7 mouse cellular contexts compared by ENCODE assay signal in the genomic region with DNA sequence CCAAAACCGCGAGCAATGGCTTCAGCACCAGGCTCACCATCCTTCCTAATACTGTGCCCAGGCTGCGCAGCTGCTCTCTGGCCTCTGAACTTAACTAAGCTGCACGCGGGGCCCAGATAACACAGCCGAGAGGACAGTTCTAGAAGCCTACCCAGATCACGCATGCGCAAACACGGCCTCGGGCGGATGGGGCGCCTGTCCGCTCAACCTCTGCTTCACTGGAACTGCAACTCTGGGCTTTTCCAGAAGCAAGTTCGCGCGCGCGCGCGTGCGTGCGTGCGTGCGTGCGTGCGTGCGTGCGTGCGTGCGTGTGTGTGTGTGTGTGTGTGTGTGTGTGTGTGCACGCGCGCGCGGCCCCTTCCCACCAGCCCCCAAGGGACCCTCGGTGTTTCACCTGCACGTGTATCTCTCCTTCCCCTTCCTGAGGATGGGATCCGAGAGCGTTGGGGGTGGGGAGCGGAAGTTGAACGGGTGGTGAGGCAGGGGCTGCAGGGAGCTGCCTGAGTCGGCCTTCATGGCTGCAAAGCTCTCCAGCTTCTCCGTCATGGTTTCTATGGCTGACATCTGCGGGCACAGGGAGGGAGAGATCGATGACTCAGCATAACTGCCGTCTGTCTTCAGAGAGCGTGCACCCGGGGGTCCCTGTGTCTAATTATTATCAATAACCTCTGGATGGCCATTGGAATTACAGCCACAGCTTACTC. TPM values are rescaled to one million over a fixed set of nuclear protein-coding genes. Genes with fewer than 3 reads are reported as not detected.
DNase-seq lines count a peak whose midpoint lies in the region; ATAC-seq and TF ChIP-seq lines count a peak whose summit lies in the region.

No protein-coding gene starts in this region.

- TF ChIP-seq CTCF in ES-Bruce4 (IDR thresholded peaks at IDR 0.05; ENCODE audit: low read depth, low read length): no peak
- TF ChIP-seq CTCF in liver, embryonic 14.5 days (IDR thresholded peaks at IDR 0.05; ENCODE audit: low read depth): no peak

- peak; percentile 29 for DNase-seq in adrenal gland, adult 8-10 months
- no peak for DNase-seq in embryonic facial prominence, embryonic 11.5 days (ENCODE audit: low spot score)
- peak; percentile 23 for DNase-seq in heart, postnatal 25 days (ENCODE audit: low spot score)
- DNase-seq in liver, embryonic 14.5 days (ENCODE audit: low read depth in 3 of 3, low spot score in 3 of 3): peak; percentile 15 to 49 (median 44)
- no peak for DNase-seq in right cerebral cortex, adult 2 months (ENCODE audit: low spot score in 2 of 2)

- no peak overlapping the region for H3K27ac ChIP-seq in ES-Bruce4 (ENCODE audit: insufficient read depth, low read length)
- H3K27ac ChIP-seq in embryonic facial prominence, embryonic 11.5 days (replicated peaks; ENCODE audit: low read depth, low read length): no peak overlapping the region
- H3K27ac ChIP-seq in liver, embryonic 14.5 days: no peak overlapping the region
- H3K27ac ChIP-seq in neural tube, embryonic 15.5 days (replicated peaks): 0 out of 2 replicates have a peak overlapping the region, but pooled peaks have one; percentile 9

- no peaks in the 10 kb centered on the region for H3K36me3 ChIP-seq in ES-Bruce4 (ENCODE audit: control insufficient read depth, insufficient read depth, low read length, poor library complexity, severe bottlenecking)
- H3K36me3 ChIP-seq in embryonic facial prominence, embryonic 11.5 days (replicated peaks; ENCODE audit: control insufficient read depth, insufficient read depth, low read depth, low read length): no peaks in the 10 kb centered on the region
- no peaks in the 10 kb centered on the region for H3K36me3 ChIP-seq in liver, embryonic 14.5 days (replicated peaks; ENCODE audit: control insufficient read depth, insufficient read depth, low read depth)
- H3K36me3 ChIP-seq in neural tube, embryonic 15.5 days: no peaks in the 10 kb centered on the region

- peak overlapping the region; percentile 19; the same call in 1 of the 2 replicates for H3K4me3 ChIP-seq in ES-Bruce4 (ENCODE audit: low read depth, low read length)
- no peak overlapping the region for H3K4me3 ChIP-seq in embryonic facial prominence, embryonic 11.5 days (ENCODE audit: low read depth, low read length)
- peak overlapping the region; percentile 23 to 40; a peak in 2 of 4 replicates for H3K4me3 ChIP-seq in liver, embryonic 14.5 days (ENCODE audit: insufficient read depth in 1 of 2, low read depth in 2 of 2, low read length in 2 of 2)
- H3K4me3 ChIP-seq in neural tube, embryonic 15.5 days (replicated peaks): peak overlapping the region; percentile 20

- no peak for ATAC-seq in embryonic facial prominence, embryonic 11.5 days (replicated peaks; ENCODE audit: insufficient number of reproducible peaks, low FRiP score, low TSS enrichment, low read depth)
- peak; percentile 70 for ATAC-seq in liver, embryonic 14.5 days (ENCODE audit: insufficient read depth)
- ATAC-seq in neural tube, embryonic 15.5 days (ENCODE audit: low FRiP score): peak; percentile 29; the same call in 1 of the 2 replicates

- H3K27me3 ChIP-seq in ES-Bruce4 (ENCODE audit: control insufficient read depth, insufficient read depth, low read length, poor library complexity, severe bottlenecking): no peaks in the 10 kb centered on the region
- H3K27me3 ChIP-seq in embryonic facial prominence, embryonic 11.5 days (ENCODE audit: control insufficient read depth, insufficient read depth, low read length): no peaks in the 10 kb centered on the region
- H3K27me3 ChIP-seq in liver, embryonic 14.5 days (ENCODE audit: control insufficient read depth, insufficient read depth, low read length): no peaks in the 10 kb centered on the region
- H3K27me3 ChIP-seq in neural tube, embryonic 15.5 days (replicated peaks): peaks cover 44% of the 10 kb centered on the region

- intact Hi-C loops in heart, postnatal 25 days (cut with DNase I): loop anchor here (5.0 kb wide), 2 partner anchors 32 to 302 kb away; a partner anchor contains a TSS

- TF ChIP-seq POLR2A in ES-Bruce4 (IDR thresholded peaks at IDR 0.05; ENCODE audit: insufficient read depth, low read length): no peak

- H3K9ac ChIP-seq in ES-Bruce4 (ENCODE audit: low read depth, poor library complexity, severe bottlenecking): no peak overlapping the region; the same call in 1 of the 2 replicates
- 0 out of 2 replicates have a peak overlapping the region, but pooled peaks have one; percentile 6 for H3K9ac ChIP-seq in embryonic facial prominence, embryonic 11.5 days (replicated peaks; ENCODE audit: low read length)
- H3K9ac ChIP-seq in liver, embryonic 14.5 days (replicated peaks): no peak overlapping the region
- no peak overlapping the region for H3K9ac ChIP-seq in neural tube, embryonic 15.5 days (replicated peaks)

- no peak for TF ChIP-seq EP300 in ES-Bruce4 (IDR thresholded peaks at IDR 0.05; ENCODE audit: insufficient read depth, low read depth, low read length)
- no peak for TF ChIP-seq EP300 in liver, embryonic 14.5 days (IDR thresholded peaks at IDR 0.05; ENCODE audit: low read depth)

- H3K9me3 ChIP-seq in ES-Bruce4 (replicated peaks; ENCODE audit: control insufficient read depth, insufficient read depth, low read length, poor library complexity, severe bottlenecking): no peaks in the 10 kb centered on the region
- H3K9me3 ChIP-seq in embryonic facial prominence, embryonic 11.5 days (replicated peaks; ENCODE audit: control insufficient read depth, low read length): no peaks in the 10 kb centered on the region
- H3K9me3 ChIP-seq in liver, embryonic 14.5 days (ENCODE audit: control insufficient read depth, low read length): no peaks in the 10 kb centered on the region
- no peaks in the 10 kb centered on the region for H3K9me3 ChIP-seq in neural tube, embryonic 15.5 days (replicated peaks)

- no peak overlapping the region for H3K4me2 ChIP-seq in embryonic facial prominence, embryonic 11.5 days (ENCODE audit: low read depth, low read length)
- peak overlapping the region; percentile 40 for H3K4me2 ChIP-seq in liver, embryonic 14.5 days (ENCODE audit: low read depth)
- H3K4me2 ChIP-seq in neural tube, embryonic 15.5 days: peak overlapping the region; percentile 52

- 60% methylated on average over 43 of the region's 48 CpGs for WGBS in embryonic facial prominence, embryonic 11.5 days
- WGBS in liver, embryonic 14.5 days (ENCODE audit: insufficient replicate concordance): 49% methylated on average over 48 of the region's 48 CpGs
- WGBS in neural tube, embryonic 15.5 days: 62% methylated on average over 43 of the region's 48 CpGs

- H3K4me1 ChIP-seq in ES-Bruce4 (ENCODE audit: control insufficient read depth, insufficient read depth, low read length): peaks cover 8% of the 10 kb centered on the region
- H3K4me1 ChIP-seq in embryonic facial prominence, embryonic 11.5 days (ENCODE audit: control insufficient read depth, insufficient read depth, low read length): peaks cover 4% of the 10 kb centered on the region; the same call in 1 of the 2 replicates
- no peaks in the 10 kb centered on the region; a peak in 1 of 4 replicates for H3K4me1 ChIP-seq in liver, embryonic 14.5 days (replicated peaks; ENCODE audit: control insufficient read depth in 2 of 2, insufficient read depth in 2 of 2, low read length in 1 of 2)
- H3K4me1 ChIP-seq in neural tube, embryonic 15.5 days: peaks cover 62% of the 10 kb centered on the region

RNA-seq across cellular contexts. Expression of a gene that starts 1.1 kb away (rescaled TPM):
- not detected in 2 replicates for polyA plus RNA-seq in ES-Bruce4 (2011; ENCODE audit: insufficient read depth, insufficient read length, low read depth, missing spikeins)
- not detected for total RNA-seq in adrenal gland, adult 8-10 months (2022)
- polyA plus RNA-seq in embryonic facial prominence, embryonic 11.5 days (2014; fragmentation: Nextera tagmentation; extraction: Ambion mirVana): not detected in 2 replicates
- total RNA-seq in heart, postnatal 25 days (2021): not detected
- polyA plus RNA-seq in liver, embryonic 14.5 days (2012; rRNA removed): not detected in 2 replicates
- polyA plus RNA-seq in liver, embryonic 14.5 days (2014; fragmentation: Nextera tagmentation; extraction: Ambion mirVana): not detected in 2 replicates
- not detected in 2 replicates for polyA plus RNA-seq in neural tube, embryonic 15.5 days (2015; fragmentation: Nextera tagmentation; extraction: Ambion mirVana)

RNA-seq across cellular contexts. Expression of a gene that starts 33.4 kb away (rescaled TPM):
- 37.2 and 38.5 TPM in 2 replicates for polyA plus RNA-seq in ES-Bruce4 (2011; ENCODE audit: insufficient read depth, insufficient read length, low read depth, missing spikeins)
- under 1 TPM; 0.09 to 0.51 (median 0.32) TPM for total RNA-seq in adrenal gland, adult 8-10 months (2022)
- polyA plus RNA-seq in embryonic facial prominence, embryonic 11.5 days (2014; fragmentation: Nextera tagmentation; extraction: Ambion mirVana): 4.8 and 5.6 TPM in 2 replicates
- total RNA-seq in heart, postnatal 25 days (2021): under 1 TPM; 0.36 to 0.62 TPM
- polyA plus RNA-seq in liver, embryonic 14.5 days (2012; rRNA removed): 2.5 and 2.8 TPM in 2 replicates
- polyA plus RNA-seq in liver, embryonic 14.5 days (2014; fragmentation: Nextera tagmentation; extraction: Ambion mirVana): 3.6 and 4.3 TPM in 2 replicates
- 0.91 and 9.6 TPM in 2 replicates for polyA plus RNA-seq in neural tube, embryonic 15.5 days (2015; fragmentation: Nextera tagmentation; extraction: Ambion mirVana)

Comparison
In these comparisons a context has a peak if more than half of its experiments do, and no peak if none do; other contexts are left out.
1. DNase-seq: peak in adrenal gland, adult 8-10 months (single experiment), heart, postnatal 25 days (single experiment) and liver, embryonic 14.5 days (3 of 3); none in embryonic facial prominence, embryonic 11.5 days (single experiment) and right cerebral cortex, adult 2 months (0 of 2).